Mouse (Mus musculus) cortical plate, adult 2 months (tissue): ENCODE measurements at regions not wholly inside any gene's neighbourhood (a gene's known extent, or its start where the extent isn't known, plus 50 kb on each side); places are given as distances from the start of the nearest gene placed in this dataset.
"Not testable (repeated sequence)": the region's sequence is repeated elsewhere in the genome, so short reads cannot be mapped to it uniquely, and the experiment has no call there.

ENCODE experiments used
- H3K27ac ChIP-seq: fragments of 200-500 bp; 2 replicates; pipeline ENCODE4 v1.5.1; 2012; ENCODE audit warnings: low read length, control low read depth, inconsistent platforms; ENCODE audit not compliant: insufficient read depth
- H3K4me1 ChIP-seq: fragments of 200-500 bp; 2 replicates; pipeline ENCODE4 v1.6.1; 2011; ENCODE audit warnings: low read length; ENCODE audit not compliant: control insufficient read depth, insufficient read depth
- H3K4me3 ChIP-seq: fragments of 200-500 bp; 2 replicates; pipeline ENCODE4 v1.5.1; 2011; ENCODE audit warnings: mild to moderate bottlenecking, low read length, control low read depth; ENCODE audit not compliant: insufficient read depth
- CTCF ChIP-seq: fragments of 200-500 bp; IDR thresholded peaks from 2 replicates; pipeline ENCODE4 v1.5.1; 2011; ENCODE audit warnings: mild to moderate bottlenecking, control low read depth, low read length; ENCODE audit not compliant: insufficient read depth; ENCODE audit errors: extremely low read depth
- POLR2A ChIP-seq: fragments of 200-500 bp; IDR thresholded peaks from 2 replicates; pipeline ENCODE4 v1.6.1; 2011; ENCODE audit warnings: mild to moderate bottlenecking, low read length, control low read depth; ENCODE audit not compliant: insufficient read depth; ENCODE audit errors: extremely low read depth

DNA sequence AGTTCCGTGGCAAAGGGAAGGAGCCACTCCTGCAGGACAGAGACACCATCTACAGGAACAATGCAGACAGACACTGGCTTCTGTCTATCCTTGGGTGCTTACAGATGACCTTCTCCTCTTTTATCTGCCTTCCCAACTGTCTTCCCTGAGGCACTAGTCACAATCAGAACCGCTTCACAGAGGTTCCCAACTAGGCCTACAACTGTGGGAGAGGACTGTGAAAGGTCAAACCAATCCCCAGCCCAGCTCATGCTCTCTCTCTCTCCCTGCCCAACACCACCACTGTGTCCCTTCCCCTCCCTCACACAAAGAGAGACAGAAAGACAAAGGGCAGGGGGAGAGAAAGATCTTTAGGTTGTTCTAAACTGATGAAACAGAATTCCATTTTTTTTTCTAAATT is 61.3 kb downstream of the Tmem17 start:
- H3K27ac ChIP-seq: no peak overlapping the region
- TF ChIP-seq CTCF: no peak
- H3K4me1 ChIP-seq: no peaks in the 10 kb centered on the region
- H3K4me3 ChIP-seq: no peak overlapping the region

- no peak for TF ChIP-seq CTCF
- no peak for TF ChIP-seq POLR2A
- Histone ChIP-seq H3K4me3 (no peak overlapping the region), H3K27ac (no peak overlapping the region), H3K4me1 (no peaks in the 10 kb centered on the region)
Measured at GRCm38 (mm10) chr11:22573802-22574201, 61.9 kb downstream of the Tmem17 start.

- no peak for TF ChIP-seq CTCF
- TF ChIP-seq POLR2A: no peak
- Histone ChIP-seq H3K27ac (no peak overlapping the region), H3K4me1 (no peaks in the 10 kb centered on the region), H3K4me3 (no peak overlapping the region)
Measured at GRCm38 (mm10) chr11:22574506-22574905, 62.6 kb downstream of the Tmem17 start.

DNA sequence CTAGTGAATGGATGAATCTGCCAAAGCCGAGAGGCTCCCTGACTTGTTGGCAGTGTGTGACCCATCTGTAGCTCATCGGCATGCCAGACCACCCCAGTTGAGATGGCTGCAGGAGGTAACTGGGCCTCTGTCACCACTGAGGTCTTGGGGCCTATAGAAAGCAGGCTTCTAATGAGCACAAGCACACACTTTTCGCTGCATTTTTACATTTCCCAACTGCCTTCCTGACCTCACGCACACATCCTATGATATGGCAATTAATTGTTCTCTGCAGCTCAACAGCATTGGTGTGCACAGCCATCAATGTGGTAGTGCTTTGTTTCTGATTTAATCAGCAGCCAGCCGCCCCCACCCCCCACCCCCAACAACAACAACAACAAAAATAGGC is 72.2 kb downstream of the Tmem17 start:
- TF ChIP-seq CTCF (no peak), POLR2A (no peak)
- Histone ChIP-seq H3K27ac (peak overlapping the region; percentile 3; the same call in 1 of the 2 replicates), H3K4me1 (peaks cover 2% of the 10 kb centered on the region), H3K4me3 (no peak overlapping the region)

DNA sequence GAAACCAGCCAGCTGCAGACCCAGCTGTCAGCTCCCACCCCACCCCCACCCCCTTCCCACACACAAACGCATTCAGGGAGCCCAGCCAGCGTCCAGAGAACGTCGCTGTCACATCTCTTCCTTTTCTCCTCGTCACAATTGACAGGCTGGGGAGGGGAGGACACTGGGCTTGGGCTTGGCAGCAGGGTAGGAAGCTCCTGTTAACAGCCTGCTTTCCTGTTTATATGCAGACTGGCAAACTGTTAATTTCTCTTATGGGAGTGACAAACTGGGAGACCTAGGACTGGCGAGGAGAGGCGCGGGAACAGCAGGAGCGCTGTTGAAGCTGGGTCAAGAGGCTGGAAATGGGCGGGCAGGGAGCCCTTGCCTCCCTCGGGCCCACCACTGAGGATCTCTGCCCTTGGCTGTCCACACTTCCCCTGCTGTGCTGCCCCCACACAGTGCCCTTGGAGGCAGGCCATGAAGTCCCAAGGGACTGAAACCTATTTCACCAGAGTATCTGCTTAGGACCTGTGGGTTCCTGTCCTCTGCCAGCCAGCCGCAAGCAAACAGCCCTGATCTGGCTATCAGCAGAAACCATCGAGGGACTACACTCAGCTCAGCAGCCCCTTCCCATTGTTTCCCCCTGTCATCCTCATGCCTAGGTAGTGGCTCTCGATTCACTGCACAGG is 72.7 kb downstream of the Tmem17 start:
- TF ChIP-seq CTCF (no peak), POLR2A (no peak)
- no peak overlapping the region for H3K4me3 ChIP-seq
- H3K27ac ChIP-seq: no peak overlapping the region
- H3K4me1 ChIP-seq: peaks cover 2% of the 10 kb centered on the region

- TF ChIP-seq POLR2A (no peak), CTCF (no peak)
- Histone ChIP-seq H3K27ac (no peak overlapping the region), H3K4me3 (no peak overlapping the region), H3K4me1 (peaks cover 2% of the 10 kb centered on the region)
Measured at GRCm38 (mm10) chr11:22587691-22588241, 75.9 kb downstream of the Tmem17 start.

DNA sequence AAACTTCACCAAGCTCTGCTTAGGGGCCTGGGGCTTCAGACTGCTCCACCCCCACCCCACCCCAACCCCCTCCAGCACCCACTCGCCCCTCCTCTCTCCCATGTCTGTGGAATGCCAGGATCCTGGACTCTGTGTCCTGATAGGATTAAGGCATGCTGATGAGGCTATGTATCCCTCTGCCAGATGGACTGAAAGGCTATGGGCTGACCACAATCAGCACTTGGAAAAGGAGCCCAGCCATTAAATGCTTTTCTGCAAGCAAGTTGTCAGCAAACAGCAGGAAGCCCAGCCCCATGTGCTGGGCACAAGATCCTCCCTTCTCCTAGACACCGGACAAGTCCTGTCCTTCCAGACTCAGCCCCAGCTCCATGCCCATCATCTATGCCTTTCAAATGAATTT is 76.7 kb downstream of the Tmem17 start:
- peaks cover 2% of the 10 kb centered on the region for H3K4me1 ChIP-seq
- TF ChIP-seq POLR2A (no peak), CTCF (no peak)
- no peak overlapping the region for H3K27ac ChIP-seq
- H3K4me3 ChIP-seq: no peak overlapping the region

DNA sequence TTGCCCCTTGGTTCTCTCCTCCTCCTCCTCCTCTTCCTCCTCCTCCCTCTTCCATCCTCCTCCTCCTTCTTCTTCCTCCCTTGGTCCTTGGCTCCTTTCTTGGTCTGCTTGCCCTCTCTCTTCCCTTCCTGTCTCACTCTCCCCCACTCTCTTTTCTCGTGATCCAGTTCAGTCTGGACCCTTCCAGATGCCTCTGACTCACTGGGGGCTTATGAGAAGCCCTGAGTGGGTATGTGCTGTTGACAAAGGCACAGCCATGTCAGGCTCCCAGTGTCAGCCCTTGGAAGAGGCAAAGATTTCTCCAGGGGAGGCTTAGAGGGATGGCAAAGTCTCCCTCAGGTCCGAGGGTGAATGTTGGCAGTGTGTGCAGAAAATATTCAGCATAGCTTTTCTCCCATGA is 78.0 kb downstream of the Tmem17 start:
- Histone ChIP-seq H3K4me1 (peaks cover 2% of the 10 kb centered on the region), H3K4me3 (no peak overlapping the region), H3K27ac (no peak overlapping the region)
- no peak for TF ChIP-seq POLR2A
- no peak for TF ChIP-seq CTCF

GRCm38 (mm10) chr11:22591050-22591449 is 79.2 kb downstream of the Tmem17 start:
- H3K4me1 ChIP-seq, H3K27ac ChIP-seq, H3K4me3 ChIP-seq: not testable (repeated sequence)

DNA sequence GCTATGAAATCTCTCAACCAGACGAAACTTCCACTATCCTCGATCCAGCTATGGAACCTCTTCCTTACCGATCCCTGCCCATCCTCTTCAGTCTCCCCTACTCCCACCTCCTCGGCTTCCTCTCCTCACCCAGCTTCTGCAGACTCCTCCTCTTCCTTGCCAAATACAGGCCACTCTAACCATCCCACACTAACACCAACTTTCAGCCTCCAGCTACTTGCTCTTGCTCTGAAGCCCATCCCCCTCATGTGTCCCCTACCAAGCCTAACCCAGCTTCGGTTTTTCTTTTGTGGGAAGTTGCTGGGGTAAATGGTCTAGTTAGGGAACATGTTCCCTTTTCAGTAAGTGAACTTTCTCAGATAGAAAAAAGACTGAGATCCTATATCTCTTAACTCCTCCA is 80.8 kb downstream of the Tmem17 start:
- H3K27ac ChIP-seq: no peak overlapping the region

More for the DNA sequence above, 80.8 kb downstream of the Tmem17 start:
- no peaks in the 10 kb centered on the region; the same call in 1 of the 2 replicates for H3K4me1 ChIP-seq
- TF ChIP-seq POLR2A: no peak
- no peak for TF ChIP-seq CTCF
- H3K4me3 ChIP-seq: no peak overlapping the region
